Mouse (Mus musculus): ENCODE data around the gene Porcn.
A peak's percentile ranks its signal among the peaks of the same experiment; 100 is the strongest.

The Porcn gene

DNA sequence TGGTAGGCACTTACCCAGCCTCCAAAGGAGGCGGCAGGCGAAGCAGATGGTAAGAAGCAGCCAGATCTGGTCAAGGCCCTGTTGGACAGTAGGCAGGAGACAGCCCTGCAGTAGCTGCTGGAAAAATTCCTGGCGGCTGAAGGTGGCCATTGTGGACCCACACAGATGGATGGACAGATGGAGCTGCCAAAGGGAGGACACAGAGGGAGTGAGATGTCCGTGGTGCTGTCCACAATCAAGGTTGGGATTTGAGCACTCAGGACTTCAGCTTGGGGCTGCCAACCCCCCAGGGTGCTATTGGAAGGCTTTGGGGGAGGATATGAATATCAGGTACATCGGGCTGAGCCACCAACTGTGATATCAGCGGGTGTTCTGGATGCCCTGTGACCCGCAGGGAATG lies 774 bp downstream of the Porcn start:
- DNase-seq: peak; percentile 14

DNA sequence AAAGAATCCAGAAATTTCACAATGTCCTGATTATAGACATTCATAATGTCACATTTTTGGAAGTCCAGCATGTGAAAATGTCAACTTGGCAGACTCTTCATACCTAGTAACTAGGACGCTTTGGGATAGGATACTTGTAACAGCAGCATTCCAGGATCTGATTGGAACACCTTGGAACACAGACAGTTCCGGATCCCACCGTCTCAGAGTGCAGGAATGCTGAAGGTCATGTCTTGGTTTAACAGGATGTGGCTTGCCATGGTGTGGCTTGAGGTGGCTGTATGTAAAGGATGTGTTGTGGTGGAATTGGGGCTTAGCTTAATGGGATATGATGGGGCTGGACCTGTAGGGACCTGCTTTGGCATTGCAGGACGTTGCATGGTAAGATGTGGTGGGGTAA lies 1.2 kb downstream of the Porcn start:
- no peak for DNase-seq

DNA sequence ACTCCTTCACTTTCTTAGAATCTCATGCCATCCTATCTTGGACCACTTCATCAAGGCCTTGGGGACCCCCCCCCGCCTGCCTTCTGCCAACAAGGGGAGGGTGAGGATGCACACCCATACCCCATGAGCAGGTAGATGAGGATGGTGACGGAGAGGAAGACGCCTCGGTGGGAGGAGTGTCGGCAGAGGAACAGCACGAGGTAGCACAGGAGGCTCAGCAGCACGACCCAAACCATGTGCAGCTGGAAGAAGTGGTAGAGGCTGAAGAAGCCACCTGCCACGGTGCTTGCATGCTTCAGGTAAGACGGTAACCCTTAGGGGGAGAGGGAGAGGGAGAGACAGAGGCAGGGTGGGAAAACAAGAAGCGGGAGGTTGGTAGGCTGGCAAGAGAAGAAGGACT lies 2.2 kb downstream of the Porcn start:
- no peak for DNase-seq

DNA sequence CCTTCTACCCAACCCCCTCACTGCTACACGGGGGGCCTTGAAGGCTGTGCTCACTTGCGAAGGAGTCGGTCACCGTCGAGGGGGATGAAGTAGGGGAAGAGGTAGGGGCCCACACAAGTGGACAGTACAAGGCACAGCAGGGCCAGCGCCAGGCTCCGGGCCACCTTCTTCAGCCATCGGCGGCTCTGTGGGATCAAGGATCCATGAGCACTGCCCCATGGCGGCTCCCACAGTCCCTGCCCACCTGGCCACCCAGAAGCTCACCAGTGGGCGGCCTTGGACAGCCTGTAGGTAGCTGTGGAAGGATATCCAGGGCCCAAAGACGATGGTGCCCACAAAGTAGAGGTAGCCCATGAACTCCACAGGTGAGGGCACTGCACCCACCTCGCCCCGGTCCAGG lies 3.2 kb downstream of the Porcn start:
- no peak for DNase-seq

DNA sequence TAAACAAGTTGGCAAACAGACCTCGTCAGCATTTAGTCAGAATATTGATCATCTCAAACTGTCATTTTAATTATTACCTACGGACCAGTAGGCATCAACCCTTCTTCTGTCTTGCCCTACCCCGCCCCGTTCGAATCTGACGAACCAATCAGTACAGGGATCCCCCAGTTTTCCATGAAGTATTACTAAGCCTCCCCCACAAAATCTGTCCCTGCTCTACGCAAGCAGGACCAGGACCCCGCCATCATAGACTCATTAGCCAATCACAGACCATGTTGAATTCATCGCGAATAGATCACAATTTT lies 13.0 kb downstream of the Porcn start, which contains the start of gene Ebp:
Ebp (minus strand) TSS at position 94 of the 305 bp plus-strand sequence.
- DNase-seq: peak; percentile 81

DNA sequence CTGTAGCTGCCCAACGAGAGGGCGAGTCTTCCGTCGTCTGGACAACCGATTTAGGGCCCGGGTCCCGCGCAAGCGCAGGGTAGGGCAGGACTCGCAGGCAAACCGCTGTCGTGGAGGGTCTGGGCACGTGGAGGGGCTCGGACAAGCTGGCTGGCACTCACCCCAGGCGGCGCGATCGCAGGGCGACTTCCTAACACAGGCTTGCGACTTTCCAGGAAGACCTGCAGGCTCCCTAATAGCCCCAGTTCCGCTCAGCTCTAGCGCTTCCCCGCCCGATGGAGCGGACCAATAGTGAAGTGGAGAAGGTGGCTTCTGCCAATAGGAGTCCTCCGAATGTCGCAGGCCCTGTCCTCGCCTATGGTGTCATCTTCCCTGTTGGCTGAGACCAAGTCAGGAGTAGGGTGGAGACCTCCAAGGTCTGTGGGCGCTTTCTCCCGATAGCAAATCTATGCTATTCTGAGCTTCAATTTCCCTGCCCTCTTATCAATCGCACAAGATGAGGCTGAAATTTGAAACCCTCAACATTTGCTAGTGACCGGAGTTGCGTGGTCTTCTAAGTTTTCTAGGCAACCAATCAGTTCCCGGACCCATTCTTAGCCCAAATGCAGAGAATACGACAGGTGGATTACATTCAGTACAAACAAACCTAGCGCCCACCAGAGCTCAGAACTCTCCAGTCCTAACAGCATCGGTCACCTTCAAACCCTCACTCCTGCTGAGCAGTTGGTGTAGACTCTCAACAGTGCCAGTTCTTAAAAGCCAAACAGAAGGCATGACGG lies 13.5 kb downstream of the Porcn start:
- peak; percentile 88 for DNase-seq

DNA sequence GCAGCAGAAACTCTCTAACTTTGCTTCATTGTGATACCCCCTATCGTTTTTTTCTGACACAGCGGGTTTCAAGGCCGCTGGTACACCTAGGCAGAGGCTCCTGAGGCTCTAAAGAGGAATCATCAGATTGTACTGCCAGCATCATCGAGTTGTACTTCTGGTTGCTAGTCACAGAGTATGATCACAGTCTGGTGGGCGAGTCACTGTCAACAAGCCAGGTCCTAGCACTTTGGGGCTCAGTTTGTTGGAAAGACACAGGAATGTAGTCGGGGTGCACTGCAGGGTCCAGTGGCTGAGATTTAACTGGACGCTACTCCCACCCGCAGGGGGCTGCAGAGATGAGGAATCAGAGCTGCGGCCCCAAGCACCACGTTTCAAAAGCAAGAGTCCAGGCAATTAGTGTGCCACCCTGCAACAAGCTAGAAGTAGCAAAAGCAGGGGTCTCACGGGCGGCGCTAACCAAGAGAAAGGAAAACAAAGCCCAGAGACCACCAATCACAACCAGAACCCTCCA lies 14.1 kb downstream of the Porcn start:
- peak; percentile 15 for DNase-seq

DNA sequence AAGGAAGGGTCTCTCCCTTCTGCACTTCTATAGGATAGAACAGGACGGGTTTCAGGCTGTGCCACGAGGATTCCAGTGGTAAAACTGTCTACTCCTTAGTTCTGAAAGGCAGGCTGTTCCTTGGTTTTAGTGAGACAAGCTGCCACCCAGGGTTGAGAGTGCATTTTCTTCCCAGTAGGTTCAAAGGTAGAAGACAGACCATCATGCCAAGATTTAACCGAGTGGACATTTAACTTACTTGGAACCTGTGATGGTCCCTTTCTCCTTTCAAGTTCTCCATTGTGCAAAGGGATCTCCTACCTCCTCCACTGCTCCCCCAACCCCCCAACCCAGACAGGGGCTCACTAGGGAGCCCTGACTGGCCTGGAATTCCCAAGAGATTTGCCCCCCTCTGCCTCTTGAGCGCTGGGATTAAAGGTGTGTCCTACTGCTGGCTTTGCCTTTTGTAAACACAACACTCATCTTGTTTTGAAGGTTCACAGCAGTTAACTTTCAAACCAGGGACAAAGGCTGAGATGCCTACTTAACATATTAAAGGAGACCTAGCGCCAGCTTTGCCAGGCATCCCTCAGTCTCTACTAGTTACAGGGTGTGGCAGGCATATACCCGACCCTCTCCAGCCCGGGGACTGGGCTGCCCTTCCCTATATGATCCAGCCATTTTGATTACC lies 23.3 kb downstream of the Porcn start:
- DNase-seq: no peak

DNA sequence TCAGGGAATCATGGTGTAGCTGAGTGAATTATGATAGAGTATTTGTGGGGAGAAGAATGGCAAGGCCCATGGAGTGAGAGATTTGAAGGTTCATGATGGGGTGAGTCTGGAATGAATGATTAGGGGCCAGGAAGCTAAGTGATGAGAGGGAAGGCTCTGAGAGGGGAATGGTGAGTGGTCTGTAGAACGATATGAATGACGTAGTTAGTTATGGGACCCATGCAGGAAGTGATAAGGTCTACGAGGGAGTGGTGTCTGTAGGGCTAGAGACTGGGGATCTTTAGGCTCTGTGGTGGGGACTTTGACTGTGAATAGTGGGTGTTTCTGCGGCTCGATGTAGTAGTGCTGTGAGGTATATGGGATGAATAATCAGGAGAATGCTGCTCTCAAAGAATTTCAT lies 26.7 kb downstream of the Porcn start:
- DNase-seq: no peak

DNA sequence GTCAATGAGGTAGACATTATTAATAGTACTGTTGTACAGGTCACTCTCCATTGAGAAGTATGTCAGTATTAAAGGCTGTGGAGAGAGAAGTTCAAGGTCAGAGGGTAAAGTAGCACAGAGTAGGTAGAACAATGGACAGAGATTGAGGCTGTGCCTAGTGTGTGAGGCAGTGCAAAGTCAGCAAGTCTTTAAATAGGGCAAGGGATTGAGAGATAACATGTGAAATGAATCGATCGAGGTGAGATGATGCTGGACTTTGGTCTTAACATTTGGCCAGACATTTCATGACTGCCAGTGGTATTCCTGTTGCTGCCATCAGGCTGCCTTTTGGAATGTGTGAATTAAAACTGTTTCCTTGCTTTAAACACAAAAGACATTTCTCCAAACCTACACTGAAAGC lies 27.5 kb downstream of the Porcn start:
- no peak for DNase-seq

DNA sequence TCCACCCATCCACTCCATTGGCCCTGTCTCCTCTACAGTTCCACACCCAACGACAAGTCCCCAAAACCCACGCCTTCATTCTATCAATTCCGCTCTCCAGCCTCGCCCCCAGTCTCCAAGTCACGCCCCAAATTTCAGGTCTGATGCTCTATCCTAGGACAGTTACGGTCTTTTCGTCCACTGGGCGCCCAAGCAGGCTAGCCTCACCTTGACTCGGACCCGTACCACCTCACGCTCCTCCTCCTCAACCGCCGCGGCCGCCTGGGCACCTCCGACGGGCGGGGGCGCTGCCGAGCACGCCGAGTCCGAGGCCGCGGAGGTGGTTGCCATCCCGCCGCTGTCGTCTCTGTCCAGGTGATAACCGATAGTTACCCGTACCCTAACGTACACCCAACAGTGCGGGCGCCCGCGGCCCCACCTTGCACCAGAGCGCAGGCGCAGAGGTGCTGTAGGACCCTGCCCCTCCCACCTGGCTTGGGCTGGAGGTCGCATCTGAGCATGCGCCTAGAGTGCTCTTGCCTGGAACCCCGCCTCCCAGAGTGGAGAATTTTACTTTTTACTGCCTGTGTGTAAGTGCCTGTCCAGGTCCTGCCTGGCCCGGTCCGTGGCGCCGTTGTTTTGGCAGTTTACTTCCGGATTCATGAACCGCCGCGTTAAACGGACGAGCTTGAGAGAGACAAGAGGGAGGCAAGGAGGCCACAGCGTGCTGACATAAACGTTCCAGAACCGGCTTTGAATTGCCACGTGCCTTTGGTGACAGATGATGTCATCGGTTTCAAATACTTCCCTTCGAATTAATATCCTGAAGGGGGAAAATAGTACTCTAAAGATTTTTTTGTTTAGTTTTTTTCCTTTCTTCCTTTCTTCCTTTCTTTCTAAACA lies 30.6 kb downstream of the Porcn start, which contains the start of gene Tbc1d25:
Tbc1d25 (minus strand) TSS at position 678 of the 882 bp plus-strand sequence.
- DNase-seq: peak; percentile 87

DNA sequence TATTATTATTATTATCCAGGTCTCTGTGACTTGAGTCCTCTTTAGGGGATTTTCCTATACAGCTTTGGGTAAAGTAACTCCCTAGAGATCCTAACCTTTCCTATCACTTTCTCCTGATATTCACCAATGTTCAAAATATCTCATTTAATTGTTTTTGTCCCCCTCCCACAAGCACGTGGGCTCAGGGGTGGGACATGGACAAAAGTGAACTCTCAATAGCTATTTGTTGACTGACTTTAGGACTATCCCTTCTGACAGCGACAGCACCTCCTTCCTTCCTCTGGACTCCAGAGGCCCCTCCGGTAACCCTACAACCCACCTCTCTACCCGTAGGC lies 31.2 kb downstream of the Porcn start:
- DNase-seq: no peak

DNA sequence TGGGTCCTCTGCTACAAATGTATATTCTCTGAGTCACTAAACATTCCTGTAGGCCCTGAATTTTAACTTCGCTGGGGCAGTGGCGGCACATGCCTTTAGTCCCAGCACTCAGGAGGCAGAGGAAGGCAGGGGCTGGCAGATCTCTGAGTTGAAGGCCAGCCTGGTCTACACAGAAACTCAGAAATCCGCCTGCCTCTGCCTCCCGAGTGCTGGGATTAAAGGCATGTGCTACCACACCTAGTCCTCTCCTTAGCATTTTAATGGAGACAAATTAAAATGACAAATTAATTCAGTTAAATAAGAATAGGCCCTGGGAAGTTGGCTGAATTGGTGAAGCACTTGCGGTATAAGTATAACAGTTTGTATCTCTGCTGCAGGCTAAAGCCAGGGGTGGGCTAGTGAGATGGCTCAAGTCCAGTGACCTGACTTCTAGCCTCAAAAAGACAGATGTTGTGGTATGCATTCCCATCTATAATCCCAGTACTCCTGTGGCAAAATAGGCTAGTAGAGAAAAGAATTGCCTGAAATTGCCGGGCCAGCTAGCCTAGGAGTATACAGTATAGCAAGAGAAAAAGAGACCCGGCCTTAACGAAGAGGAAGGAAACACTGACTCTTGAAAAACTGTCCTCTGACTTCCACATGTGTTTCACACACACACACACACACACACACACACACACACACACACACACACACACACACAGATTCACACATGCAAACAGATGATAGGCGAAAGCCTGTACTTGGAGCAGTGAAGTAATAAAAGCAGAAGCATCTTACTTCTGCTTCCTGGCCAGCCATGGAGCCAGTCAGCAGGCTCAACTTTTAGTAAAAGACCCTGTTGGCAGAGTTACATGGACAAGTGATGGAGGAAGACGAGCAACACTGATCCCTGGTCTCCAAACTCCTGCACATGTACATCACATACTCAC lies 38.3 kb downstream of the Porcn start:
- no peak for DNase-seq

DNA sequence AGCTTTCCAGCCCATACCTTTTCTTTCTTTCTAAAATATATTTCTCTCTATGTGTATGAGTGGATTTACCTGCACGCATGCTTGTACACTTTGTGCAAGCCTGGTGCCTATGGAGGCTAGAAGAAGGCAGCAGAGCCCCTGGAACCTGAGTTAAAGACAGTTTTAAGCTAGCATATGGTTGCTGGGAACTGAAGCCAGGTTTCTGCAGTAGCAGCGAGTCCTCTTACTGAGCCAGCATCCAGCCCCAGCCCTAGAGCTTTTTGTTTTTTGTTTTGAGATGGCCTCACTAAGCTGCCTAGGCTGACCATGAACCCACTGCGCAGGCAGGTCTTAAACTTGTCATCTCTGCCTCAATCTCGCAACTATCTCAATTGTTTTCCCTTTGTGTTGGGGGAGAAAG lies 41.9 kb downstream of the Porcn start:
- no peak for DNase-seq

DNA sequence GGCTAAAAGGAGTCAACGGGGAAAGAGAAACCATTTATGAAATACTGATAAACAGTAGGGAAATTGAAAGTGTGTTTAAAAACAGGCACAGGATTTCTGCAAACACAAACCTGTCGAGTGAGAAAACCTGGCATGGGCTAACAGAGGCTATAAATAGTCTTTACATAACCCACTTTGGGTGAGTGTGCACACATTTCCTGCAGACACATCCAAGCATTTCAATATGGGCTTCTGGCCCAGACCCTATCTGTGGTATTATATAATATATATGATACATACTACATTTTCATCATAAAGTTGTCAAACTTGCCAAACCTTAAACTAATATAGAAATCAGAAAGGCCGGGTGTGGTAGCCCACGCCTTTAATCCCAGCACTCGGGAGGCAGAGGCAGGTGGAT lies 43.2 kb downstream of the Porcn start:
- DNase-seq: no peak

DNA sequence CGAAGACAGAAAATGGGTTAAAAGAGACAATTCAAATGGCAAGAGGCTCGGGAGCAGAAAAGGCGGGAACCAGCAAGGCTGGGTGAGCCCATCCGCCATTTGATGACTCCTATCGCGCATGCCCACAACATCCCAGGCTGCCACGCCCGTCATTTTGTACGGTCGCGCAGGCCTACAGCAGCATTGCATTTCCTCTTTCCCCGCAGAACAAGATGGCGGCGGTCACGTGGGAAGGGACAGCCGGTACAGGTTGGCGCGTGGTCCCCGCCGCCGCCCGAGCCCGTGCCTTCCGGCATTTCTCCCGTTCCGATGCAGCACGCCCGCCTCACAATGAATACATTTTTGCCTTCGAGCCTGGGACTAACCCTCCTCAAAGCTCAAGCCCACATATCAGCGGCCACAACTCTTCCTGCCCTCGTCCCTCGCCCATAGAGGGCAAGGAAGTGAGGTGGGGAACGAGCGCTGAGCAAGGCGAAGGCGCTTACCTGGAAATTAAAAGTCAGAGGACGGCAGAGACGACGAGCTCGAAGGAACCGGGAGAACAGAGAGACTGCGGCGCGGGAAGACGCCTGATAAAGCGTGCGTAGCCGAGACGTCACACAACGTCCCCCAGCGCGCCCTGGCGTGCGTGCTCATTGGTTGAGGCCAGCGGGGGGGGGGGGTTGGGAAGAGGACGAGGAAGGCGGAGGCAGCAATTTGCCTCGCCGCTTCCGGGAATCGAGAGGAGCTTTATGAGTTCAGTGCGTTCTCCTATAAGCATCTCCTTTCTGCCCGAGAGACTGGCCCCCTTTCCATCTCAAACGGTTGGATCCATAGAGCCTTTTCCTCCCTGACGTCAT lies 61.0 kb downstream of the Porcn start, which contains the start of gene Rbm3:
Rbm3 (minus strand) TSS at position 728 of the 839 bp plus-strand sequence.
- DNase-seq: peak; percentile 92

Data from layer of hippocampus, adult 9-11 months (tissue).